Mouse (Mus musculus) T-helper 1 cell (primary cell): Measurements from ENCODE around the gene Ptpre.

Source experiments
- in situ Hi-C: fragments of 300-600 bp; cut with MboI, MseI; formaldehyde crosslinking; loops from one replicate; pipeline ENCODE4 v1.15.1; 2025; ENCODE audit warnings: high pct_unique_total_duplicates

Ptpre gene

DNA sequence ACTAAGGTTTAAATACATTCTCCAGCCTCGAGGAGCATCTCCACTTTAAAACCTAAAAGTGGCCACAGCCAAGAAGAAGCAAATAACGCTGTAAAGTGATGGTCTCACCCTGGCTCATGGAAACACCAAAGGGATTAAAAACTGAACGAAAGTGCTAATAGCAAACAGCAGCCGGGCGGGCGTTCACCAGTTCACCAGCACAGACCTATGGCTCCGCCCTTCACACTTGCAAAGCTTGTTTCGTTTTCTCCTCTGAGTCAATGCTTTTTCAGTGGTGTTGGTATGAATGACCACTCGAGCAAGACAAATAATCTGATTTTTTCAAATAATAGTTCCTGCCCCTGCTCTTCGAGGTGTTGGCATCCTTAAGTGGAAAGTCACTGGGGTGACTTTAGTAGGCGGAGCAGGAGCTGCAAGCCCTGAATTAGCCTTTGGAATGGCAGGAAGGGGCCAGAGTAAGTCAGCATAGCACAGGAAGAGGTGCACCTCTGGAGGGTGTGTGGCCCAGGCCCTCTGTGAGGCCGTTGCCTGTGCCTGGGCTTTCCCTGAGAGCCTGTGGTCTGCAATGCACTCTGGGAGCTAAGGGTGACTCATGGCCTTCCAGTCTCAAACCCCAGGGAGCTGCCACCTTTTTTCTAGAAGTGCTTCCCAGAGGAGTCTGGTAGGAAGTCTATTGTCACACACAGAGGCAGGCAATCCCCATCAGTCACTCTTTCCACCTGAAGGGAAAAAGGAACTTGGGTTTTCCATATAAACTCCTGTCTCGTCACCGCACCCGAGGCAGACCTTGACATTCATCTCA is 67.9 kb downstream of the Ptpre start:
- in situ Hi-C loops = no loop called here

DNA sequence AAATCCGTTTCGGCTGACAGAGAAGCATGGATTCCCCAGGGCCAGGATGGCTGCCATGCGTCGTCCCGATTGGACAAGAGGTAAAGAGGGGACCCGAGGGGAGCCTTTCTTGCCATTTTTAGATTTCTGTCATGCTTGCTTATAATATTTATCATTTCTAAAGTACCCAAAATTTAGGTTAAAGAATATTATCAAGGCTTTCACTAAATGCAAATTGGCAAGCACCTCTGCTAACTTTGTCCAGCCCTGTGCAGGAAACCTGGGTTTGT is 68.5 kb downstream of the Ptpre start:
- in situ Hi-C loops = no loop called here

DNA sequence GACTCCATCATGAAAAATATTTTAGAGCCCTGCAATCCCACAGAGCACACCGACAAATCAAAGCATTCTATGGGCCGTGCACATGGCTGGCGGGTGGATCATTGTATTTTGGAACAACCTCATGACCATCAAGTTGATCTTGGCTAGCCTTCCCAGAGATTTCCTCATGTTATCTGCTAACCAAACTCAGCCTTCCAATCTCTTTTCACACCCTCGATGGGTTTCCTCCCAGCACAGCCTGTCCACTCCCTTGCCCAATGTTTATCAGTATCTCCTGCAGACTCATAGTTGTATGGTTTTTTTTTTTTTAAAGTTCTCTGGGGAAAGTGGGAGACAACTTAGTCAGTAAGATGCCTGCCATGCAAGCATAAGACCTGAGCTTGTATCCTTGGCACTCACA is 70.9 kb downstream of the Ptpre start:
- in situ Hi-C loops = no loop called here

DNA sequence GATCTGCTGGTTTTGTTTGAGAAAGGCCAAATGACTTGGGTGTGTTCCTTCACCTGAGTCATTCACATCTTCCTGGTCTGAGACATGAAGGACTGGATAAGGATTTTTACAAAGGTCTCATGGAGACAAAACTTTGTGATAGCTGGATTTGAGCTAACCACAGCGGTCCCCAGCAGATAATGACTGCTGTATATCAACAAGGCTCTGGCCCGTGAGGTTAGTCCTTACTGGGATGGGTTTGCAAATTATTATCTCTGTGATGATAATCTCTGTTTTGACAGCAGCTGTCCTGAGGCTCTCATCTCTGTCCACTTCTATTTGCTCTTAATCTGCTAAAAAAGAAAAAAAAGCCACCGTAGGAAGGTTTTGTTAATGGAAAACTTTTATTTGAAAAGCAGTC is 71.7 kb downstream of the Ptpre start:
- in situ Hi-C loops = no loop called here

DNA sequence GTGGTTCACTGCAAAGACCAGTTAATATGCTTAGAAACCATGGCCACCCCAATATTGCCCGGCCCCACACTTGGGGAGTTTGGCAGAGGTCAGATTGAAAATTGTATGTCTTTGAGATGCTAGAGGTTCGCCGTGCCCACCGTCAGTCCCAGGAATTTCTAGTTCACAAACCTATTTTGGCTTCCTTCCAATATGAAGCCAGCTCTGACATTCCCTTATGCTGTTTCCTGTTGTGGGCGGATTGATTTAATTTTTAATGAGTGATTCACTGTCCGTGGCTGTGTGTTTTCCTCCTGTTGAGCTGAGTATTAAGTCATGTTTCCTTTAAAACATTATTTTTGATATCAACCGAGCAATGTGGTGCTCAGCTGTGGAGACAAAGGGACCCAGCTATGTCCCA is 72.4 kb downstream of the Ptpre start:
- in situ Hi-C loops = no loop called here

DNA sequence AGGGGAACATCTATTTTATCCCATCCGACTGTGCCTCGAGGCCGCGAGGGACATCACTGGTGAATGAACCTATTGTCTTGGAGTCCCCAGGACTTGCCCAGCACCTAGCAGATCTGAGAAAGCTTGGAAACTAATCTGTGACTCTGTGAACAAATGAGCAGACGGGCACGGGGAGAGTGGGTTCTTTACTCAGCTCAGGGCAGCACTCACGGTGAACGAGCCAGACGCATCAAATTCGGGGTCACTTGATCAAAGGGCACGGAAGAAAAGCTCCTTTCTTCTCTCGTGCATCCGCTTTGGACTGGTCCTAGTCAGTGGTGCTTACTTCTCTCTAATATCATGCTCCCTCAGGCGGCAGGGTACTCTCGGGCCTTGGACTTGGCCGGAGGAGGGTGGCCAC is 75.0 kb downstream of the Ptpre start:
- in situ Hi-C loops = no loop called here

DNA sequence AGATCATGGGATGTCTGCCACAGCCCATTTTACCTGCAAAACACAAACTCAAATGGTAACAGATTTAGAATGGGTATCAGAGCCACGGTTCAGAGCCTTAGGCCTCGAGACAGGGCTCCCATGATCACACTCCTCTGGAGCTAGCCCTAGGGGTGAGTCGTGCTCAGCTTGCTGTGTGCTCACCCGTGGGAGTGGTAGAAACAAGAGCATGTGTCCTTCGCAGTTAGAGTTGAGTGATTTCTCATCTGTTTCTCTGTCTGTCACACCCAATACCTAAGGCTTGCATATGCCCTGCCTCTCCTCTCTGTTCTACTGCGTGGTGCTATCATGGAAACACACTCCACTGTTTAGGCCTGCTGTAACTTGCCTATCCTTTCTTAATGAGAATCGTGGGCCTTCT is 75.5 kb downstream of the Ptpre start:
- in situ Hi-C loops = no loop called here

DNA sequence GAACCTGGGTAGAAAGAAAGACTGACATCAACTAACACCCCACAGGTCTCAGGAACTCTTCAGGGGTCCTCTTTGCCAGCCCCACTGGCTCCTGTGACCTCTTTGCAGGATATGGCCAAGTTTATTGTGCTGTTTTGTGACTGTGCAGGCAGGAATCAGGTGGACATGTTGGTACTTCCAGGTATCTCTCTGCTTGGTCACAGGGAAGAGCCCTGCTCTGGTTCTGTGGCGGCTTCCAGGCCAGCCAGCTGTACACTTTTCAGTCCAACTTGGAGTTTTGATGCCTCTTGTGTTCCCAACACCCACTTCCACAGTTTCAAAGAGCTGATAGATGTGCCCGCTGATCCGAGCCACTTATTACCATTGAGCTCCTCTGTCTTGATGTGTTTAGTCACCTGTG is 76.1 kb downstream of the Ptpre start:
- in situ Hi-C loops = no loop called here

DNA sequence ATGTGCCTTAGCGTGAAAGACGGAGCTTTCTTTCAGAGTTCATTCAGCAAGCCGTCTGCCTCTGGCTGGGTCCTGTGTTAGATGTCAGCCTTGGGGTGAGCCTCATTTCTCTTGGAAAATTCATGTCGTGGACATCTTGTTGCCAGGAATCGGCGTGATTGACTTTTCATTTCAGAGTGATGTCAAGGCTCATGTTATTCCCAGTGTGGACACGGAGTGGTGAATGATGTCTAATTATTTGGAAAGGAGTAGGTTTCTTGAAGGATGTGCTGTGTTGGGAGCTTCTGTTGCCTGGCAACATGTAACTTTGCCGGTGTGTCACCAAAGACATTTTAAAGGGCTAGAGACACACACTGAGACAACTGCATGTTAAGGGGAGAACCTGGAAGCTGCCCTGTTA is 77.6 kb downstream of the Ptpre start:
- in situ Hi-C loops = loop anchor here (5.0 kb wide), 1 partner anchor 33 kb away; no protein-coding TSS in a partner anchor

DNA sequence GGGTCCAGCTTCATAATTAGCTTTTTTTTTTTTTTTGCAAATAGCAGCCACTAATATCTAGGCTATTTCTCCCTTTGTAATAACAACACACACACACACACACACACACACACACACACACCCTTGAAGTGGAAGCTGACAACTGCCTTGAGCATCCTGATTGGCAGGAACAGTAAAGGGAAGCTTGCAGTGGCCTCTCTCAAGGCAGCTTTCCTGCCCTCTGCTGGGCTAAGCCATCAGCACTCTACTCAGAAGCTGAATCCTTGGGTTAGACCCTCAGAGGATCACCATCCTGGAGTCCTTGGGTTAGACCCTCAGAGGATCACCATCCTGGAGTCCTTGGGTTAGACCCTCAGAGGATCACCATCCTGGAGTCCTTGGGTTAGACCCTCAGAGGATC is 79.2 kb downstream of the Ptpre start:
- in situ Hi-C loops = loop anchor here (5.0 kb wide), 1 partner anchor 34 kb away; no protein-coding TSS in a partner anchor

DNA sequence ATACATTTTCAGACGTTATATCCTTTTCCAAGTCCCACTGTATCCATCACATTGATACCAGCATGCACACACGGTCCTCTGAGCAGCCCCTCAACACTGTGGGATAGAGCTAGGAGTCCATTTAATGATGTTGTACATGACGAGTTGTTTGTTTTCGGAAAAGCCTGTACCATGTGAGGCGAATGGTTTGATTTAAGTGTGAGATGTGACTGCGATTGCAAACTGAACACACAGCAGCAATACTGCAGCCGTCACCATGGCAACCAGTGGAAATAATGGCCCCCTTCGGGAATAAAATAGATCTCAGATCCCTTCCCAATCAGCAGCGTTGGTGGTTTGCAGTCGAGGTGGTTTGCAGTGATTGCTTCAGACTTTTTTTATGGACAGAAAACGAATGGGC is 80.5 kb downstream of the Ptpre start:
- in situ Hi-C loops = loop anchor here (5.0 kb wide), 1 partner anchor 35 kb away; no protein-coding TSS in a partner anchor

DNA sequence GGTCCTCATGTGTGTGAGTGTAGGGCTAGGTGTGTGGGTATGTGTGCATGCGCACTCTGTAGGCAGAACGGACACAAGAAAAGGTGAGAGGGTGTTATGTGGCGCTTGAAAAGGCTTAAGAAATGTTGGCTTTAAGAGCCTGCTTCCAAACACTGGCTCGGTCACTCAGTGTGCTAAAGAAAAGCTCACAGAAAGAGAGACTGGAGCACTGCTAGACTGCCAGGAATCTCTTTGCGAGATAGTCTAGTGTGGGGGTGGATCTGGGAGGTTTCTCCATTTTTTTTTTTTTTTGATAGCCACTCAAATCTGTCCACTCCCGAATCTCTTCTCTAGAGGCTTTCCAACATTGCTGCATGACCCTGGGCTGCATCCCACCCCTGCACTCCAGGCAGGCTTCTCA is 84.4 kb downstream of the Ptpre start:
- in situ Hi-C loops = loop anchor here (5.0 to 10.0 kb wide), 2 partner anchors 84 to 217 kb away; partner anchors contain the start of gene Ptpre

DNA sequence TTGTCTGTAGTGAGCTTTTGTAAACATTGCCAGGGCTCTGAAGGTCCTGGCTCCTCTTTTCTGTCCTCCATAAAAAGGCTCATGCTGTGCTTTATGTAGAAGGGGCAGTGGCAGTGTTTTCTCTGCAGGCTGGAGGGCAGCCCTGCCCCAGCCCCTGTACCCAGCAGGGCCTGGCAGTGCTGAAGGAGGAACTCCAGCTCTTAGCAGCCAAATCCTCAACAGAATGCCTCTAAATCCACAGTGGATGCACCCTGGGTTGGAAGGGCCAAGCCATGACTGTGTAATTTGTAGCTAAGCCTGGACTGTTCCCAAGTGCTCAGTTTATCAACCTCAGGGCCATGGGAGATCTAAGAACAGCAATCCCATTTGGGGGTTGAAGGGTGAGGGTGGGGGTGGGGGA is 85.0 kb downstream of the Ptpre start:
- in situ Hi-C loops = loop anchor here (5.0 to 10.0 kb wide), 2 partner anchors 85 to 217 kb away; partner anchors contain the start of gene Ptpre

DNA sequence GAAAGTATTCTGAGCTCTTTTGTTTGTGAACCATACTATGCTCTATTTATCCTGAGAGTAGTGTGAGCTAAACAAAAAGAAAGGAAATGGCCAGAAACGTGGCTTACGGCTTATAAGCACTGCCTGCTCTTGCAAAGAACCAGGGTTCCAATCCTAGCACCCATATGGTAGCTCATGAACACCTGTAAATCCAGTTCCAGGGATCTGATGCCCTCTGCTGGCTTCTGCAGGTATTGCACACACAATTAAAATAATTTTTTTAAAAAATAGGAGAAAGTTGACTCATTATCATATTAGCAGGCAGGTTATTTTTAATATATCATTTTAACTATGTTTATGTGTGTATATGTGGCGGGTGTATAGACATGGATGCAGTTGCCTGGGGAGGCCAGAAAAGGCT is 87.6 kb downstream of the Ptpre start:
- in situ Hi-C loops = loop anchor here (5.0 to 10.0 kb wide), 2 partner anchors 88 to 220 kb away; partner anchors contain the start of gene Ptpre

DNA sequence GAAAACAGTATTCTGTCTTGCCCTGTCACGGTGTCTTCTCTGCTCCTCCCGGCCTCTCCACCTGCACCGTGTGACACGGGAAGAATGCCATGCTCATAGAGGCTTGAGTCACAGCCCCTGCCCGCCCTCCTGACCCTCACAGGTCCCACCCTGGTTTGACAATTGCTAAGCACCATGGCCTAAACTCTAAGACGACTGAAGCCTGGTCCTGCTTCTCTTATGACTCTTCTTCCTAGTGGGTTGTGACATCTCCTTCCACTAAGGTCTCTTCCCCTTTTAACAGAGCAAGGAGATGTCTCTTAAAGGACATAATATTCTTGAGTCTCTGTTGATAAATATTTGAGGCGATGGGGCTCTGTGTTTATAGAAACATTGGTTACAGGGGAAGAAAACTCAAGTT is 91.1 kb downstream of the Ptpre start:
- in situ Hi-C loops = loop anchor here (10.0 kb wide), 1 partner anchor 224 kb away; no protein-coding TSS in a partner anchor

DNA sequence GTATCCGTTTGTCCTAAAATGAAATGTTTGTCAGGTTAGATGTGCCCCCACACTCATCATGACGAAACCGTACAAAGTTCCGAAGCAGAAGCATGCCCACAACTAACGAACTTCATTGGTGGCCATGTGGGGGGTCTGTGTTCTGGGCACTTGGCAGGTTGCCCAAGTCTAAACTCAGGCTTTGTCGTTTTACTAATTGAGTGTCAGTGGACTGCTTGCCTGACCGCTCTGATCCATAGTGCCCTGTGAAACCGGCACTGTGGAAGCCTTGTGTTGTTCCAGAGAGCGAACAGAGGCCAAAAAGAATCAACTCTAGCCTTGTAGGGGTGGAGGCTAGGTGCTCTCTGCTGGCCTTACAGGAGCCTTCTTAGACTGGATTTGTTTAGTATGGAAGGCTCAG is 91.7 kb downstream of the Ptpre start:
- in situ Hi-C loops = loop anchor here (10.0 kb wide), 1 partner anchor 224 kb away; no protein-coding TSS in a partner anchor

DNA sequence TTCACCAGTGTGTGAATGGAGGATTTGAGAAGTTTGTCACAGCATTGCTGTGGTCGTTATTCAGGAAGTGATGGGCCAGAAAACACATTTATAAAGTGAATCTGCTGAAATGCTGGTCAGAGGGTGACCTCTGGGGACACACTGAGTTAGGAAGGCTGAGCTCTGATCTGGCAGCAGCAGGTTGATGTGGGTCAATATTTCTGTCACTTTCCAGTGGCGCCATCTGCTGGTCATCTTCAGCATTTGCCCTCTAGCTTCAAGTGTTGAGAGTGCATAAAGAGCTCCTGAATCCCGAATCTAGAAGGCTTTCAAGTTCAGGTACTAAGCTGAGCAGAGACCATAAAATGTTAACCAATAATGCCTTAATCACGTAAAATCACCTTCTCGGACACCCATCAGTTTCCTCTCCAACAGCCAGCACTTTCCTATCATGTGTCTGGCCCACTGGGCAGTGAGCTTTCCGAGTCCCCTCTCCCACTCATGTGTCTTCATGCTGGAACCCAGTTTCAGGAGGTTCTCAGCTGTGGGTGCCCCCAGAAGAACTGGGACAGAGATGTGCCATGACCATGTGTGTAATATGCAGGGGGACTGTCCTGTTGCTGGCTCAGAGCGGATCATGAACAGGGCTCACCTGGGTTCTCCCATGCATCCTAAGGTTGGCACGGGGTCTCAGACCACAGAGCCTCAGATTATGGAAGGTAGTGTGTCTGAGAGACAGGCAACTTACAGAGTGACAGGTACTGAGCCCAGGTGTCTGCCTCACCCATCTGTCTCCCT is 94.7 kb downstream of the Ptpre start:
- in situ Hi-C loops = no loop called here

DNA sequence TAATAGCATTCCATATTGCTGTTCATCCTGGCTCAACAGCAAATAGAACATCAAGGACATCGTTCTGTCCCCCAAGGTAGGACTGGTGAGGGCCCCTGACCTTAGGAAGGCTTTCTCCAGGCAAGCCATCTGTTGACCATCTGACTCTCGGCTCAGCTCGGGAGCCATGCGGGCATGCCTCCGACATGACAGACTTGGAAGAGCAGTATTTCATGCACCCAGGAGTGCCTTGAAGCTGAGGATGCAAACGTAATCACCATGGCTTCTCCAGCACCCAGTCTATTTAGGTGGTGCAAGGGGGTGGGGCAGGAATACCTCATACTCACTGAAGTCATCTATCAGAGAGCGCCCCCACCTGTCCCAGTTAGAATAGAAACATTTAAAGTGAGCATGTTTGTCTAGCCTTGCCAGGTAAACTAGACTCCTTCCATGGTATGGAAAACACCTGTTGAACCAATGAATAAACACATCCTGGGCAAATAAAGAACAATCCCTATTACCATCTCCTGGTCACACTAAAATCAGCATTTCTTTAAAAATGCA is 95.5 kb downstream of the Ptpre start:
- in situ Hi-C loops = no loop called here

DNA sequence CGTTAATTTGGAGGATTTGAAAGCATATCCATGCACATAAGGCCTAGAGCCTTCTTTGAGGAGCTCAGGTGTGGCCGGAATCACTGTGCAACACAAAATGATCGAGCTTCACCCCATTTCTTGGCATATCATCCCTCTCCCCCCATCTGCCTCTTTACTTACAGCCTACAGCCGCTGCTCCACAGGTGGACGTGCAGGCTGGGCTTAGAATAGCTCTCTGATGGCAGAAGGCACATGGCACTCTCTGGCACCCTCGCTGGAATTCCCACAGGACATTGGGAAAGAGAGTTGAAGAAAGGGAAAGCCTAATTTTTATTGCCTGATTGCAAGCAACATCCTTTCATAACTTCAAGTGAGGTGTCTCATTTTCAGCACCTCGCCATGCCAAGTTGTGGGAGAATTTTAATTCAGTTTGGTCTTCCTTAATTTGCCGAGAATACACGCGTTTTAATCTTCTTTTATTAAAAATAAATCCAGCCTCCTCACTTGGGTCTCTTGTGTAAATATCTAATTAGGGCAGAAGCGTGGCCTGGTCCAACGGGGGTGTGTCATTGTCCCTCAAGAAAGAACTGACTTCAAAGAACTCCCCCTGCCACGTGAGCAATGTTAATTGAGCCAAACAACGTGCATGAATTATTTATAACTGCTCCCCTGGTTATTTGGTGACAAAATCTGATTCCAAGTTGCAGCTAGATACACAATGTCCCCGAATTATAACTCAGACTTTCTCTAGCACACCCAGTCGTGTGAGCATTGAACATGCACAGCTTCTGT is 97.8 kb downstream of the Ptpre start:
- in situ Hi-C loops = no loop called here

DNA sequence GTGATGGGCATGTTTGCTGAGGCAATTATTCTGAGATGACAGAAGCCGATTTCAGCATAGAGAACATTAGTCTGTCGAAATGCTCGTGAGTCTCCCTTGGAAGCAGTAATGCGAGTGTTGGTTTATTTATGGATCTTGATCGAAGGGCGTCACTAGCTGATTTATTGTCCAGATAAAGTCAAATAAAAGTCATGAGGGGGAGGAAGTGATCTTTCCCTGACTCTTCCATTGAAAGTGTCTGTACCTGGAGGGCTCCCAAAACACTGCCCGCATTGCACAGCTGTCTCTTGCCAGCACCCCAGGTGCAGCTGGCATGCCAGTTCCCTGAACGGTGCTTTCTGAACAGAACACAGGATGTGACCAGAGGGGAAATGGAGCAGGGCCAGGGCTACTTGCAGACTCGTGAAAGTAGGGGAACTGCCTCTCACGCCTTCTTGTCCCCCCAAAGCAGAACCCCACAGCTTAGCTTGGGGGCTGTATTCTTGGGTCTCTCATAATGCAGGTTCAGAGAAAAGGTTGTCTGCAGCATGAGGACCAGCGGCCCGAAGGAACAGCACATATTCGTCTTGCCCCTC is 100.2 kb downstream of the Ptpre start:
- in situ Hi-C loops = no loop called here

DNA sequence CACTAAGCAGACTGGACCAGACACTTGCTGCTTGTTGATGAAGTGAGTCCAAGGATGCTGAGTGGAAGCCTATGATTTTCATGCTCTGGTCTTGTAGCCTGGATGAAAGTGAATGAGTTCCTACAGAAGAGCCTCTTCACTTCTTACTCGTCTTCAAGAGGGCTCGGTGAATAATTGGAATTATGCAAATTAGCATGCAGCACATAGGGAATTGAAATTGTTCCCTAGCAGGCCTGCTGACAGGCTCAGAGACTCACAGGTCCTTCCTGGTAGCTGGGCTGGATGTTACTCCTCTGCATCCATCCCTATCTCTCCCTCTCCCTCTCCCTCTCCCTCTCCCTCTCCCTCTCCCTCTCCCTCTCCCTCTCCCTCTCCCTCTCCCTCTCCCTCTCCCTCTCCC is 102.1 kb downstream of the Ptpre start:
- in situ Hi-C loops = no loop called here
